16 mouse cellular contexts compared by ENCODE assay signal in the genomic region with DNA sequence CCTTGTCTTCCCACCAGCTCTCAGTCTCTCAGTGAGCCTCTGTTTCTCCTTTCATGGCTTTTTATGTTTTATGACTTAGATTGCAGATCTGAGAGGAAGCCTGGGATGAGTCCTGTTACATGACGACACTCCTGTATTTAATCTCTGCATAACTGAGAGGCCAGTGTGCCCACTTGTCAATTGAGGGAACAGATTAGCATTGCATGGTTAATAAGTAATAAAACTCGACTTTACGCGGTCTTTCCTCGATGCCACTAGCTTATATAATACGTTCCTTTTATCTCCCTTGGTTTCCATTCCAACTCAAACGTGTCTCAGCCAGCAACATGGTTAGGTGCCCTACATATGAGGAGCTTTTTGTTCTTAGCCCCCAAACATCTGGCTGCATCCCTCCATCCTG. TPM values are rescaled to one million over a fixed set of nuclear protein-coding genes. Genes with fewer than 3 reads are reported as not detected.
DNase-seq lines count a peak whose midpoint lies in the region; ATAC-seq and TF ChIP-seq lines count a peak whose summit lies in the region.
"Had no signal": no experiment of that assay in that cellular context is flagged by ENCODE, and none has a peak within 500 bp of the region (broad histone marks: within the 10 kb centered on the region; RNA-seq: fewer than 3 reads in every experiment).

No protein-coding gene starts in this region.

- no peaks in the 10 kb centered on the region for H3K36me3 ChIP-seq in heart, embryonic 14.5 days (ENCODE audit: control insufficient read depth, insufficient read depth, low read length)
- H3K36me3 ChIP-seq in liver, adult 2 months (ENCODE audit: control insufficient read depth, insufficient read depth, low read length) = no peaks in the 10 kb centered on the region
- no peaks in the 10 kb centered on the region for H3K36me3 ChIP-seq in liver, embryonic 11.5 days (ENCODE audit: control insufficient read depth, insufficient read depth, low read length)
- no peaks in the 10 kb centered on the region for H3K36me3 ChIP-seq in intestine, embryonic 16.5 days (ENCODE audit: control insufficient read depth, insufficient read depth, low read length)
- H3K36me3 ChIP-seq in stomach, embryonic 15.5 days = no peaks in the 10 kb centered on the region
- H3K36me3 ChIP-seq: forebrain, embryonic 15.5 days; hindbrain, embryonic 13.5 days; liver, embryonic 15.5 days; midbrain, embryonic 12.5 days had no signal

- no peak for DNase-seq in heart, postnatal 4 days
- DNase-seq in liver, adult 2 months (ENCODE audit: extremely low read depth, low read depth, low spot score) = peak; percentile 59
- DNase-seq in liver, embryonic 11.5 days (ENCODE audit: low spot score) = no peak
- no peak for DNase-seq in adrenal gland, adult (ENCODE audit: inconsistent age in 2 of 2, low spot score in 1 of 2)
- DNase-seq: cerebellum, adult 11 months; gastrocnemius, postnatal 10 days; kidney, postnatal 36 days; right cerebral cortex, postnatal 25 days had no signal

- H3K27me3 ChIP-seq in heart, embryonic 14.5 days (ENCODE audit: control insufficient read depth, insufficient read depth, low read length) = no peaks in the 10 kb centered on the region
- H3K27me3 ChIP-seq in liver, adult 2 months (ENCODE audit: control insufficient read depth, insufficient read depth, low read length) = no peaks in the 10 kb centered on the region
- 0 out of 2 replicates have a peak, but pooled peaks cover 3% of the 10 kb centered on the region for H3K27me3 ChIP-seq in liver, embryonic 11.5 days (replicated peaks; ENCODE audit: control insufficient read depth, insufficient read depth, low read length)
- no peaks in the 10 kb centered on the region for H3K27me3 ChIP-seq in intestine, embryonic 16.5 days (replicated peaks; ENCODE audit: control insufficient read depth, insufficient read depth, low read length)
- no peaks in the 10 kb centered on the region for H3K27me3 ChIP-seq in stomach, embryonic 15.5 days (replicated peaks)
- H3K27me3 ChIP-seq: CH12.LX; forebrain, embryonic 15.5 days; liver, embryonic 15.5 days had no signal

- no peaks in the 10 kb centered on the region for H3K9me3 ChIP-seq in heart, embryonic 14.5 days (ENCODE audit: control insufficient read depth, low read length)
- no peaks in the 10 kb centered on the region for H3K9me3 ChIP-seq in liver, embryonic 11.5 days (ENCODE audit: control insufficient read depth, low read length)
- no peaks in the 10 kb centered on the region for H3K9me3 ChIP-seq in intestine, embryonic 16.5 days (ENCODE audit: control insufficient read depth, low read length)
- H3K9me3 ChIP-seq in stomach, embryonic 15.5 days = no peaks in the 10 kb centered on the region
- H3K9me3 ChIP-seq: forebrain, embryonic 15.5 days; hindbrain, embryonic 13.5 days; liver, embryonic 15.5 days; midbrain, embryonic 12.5 days had no signal

- H3K4me2 ChIP-seq in heart, embryonic 14.5 days (ENCODE audit: low read length) = peak overlapping the region; percentile 30
- H3K4me2 ChIP-seq in liver, embryonic 11.5 days = no peak overlapping the region
- 0 out of 2 replicates have a peak overlapping the region, but pooled peaks have one; percentile 6 for H3K4me2 ChIP-seq in intestine, embryonic 16.5 days (ENCODE audit: low read depth, low read length)
- no peak overlapping the region for H3K4me2 ChIP-seq in stomach, embryonic 15.5 days
- H3K4me2 ChIP-seq: forebrain, embryonic 15.5 days; hindbrain, embryonic 13.5 days; liver, embryonic 15.5 days; midbrain, embryonic 12.5 days had no signal

- H3K4me1 ChIP-seq in heart, embryonic 14.5 days (ENCODE audit: control insufficient read depth in 2 of 2, insufficient read depth in 2 of 2, low read length in 2 of 2) = peaks cover 51 to 65% of the 10 kb centered on the region in 2 experiments
- peaks cover 27% of the 10 kb centered on the region for H3K4me1 ChIP-seq in liver, adult 2 months (ENCODE audit: control insufficient read depth, insufficient read depth, low read length)
- peaks cover 19% of the 10 kb centered on the region for H3K4me1 ChIP-seq in liver, embryonic 11.5 days (replicated peaks; ENCODE audit: control insufficient read depth, insufficient read depth, low read length)
- peaks cover 42% of the 10 kb centered on the region for H3K4me1 ChIP-seq in intestine, embryonic 16.5 days (ENCODE audit: control insufficient read depth, insufficient read depth, low read length)
- peaks cover 29% of the 10 kb centered on the region for H3K4me1 ChIP-seq in stomach, embryonic 15.5 days

- H3K4me3 ChIP-seq in heart, embryonic 14.5 days (ENCODE audit: control insufficient read depth in 1 of 2, insufficient read depth in 1 of 2, low read depth in 1 of 2, low read length in 2 of 2) = no peak overlapping the region
- no peak overlapping the region for H3K4me3 ChIP-seq in liver, adult 2 months (ENCODE audit: insufficient read depth, low read depth, low read length)
- no peak overlapping the region for H3K4me3 ChIP-seq in liver, embryonic 11.5 days (ENCODE audit: low read depth, low read length)
- H3K4me3 ChIP-seq in intestine, embryonic 16.5 days (ENCODE audit: low read length) = no peak overlapping the region
- H3K4me3 ChIP-seq in stomach, embryonic 15.5 days (replicated peaks) = no peak overlapping the region
- H3K4me3 ChIP-seq: forebrain, embryonic 15.5 days; hindbrain, embryonic 13.5 days; liver, embryonic 15.5 days; midbrain, embryonic 12.5 days had no signal

- WGBS in heart, embryonic 14.5 days = 52% methylated on average over 7 of the region's 7 CpGs
- 26% methylated on average over 7 of the region's 7 CpGs for WGBS in liver, adult 2 months
- WGBS in liver, embryonic 11.5 days = 59% methylated on average over 7 of the region's 7 CpGs
- 43% methylated on average over 7 of the region's 7 CpGs for WGBS in intestine, embryonic 16.5 days
- WGBS in stomach, embryonic 15.5 days = 56% methylated on average over 7 of the region's 7 CpGs

- TF ChIP-seq CTCF in liver, adult 2 months (IDR thresholded peaks at IDR 0.05; ENCODE audit: low read depth, low read length) = no peak

- peak overlapping the region; percentile 69 to 99 for H3K27ac ChIP-seq in heart, embryonic 14.5 days (replicated peaks in 1 of 2; ENCODE audit: control insufficient read depth in 1 of 2, insufficient read depth in 1 of 2, low read depth in 2 of 2, low read length in 2 of 2)
- H3K27ac ChIP-seq in liver, adult 2 months (replicated peaks; ENCODE audit: insufficient read depth, low read depth, low read length) = peak overlapping the region; percentile 64
- H3K27ac ChIP-seq in liver, embryonic 11.5 days (ENCODE audit: low read depth, low read length) = no peak overlapping the region
- H3K27ac ChIP-seq in intestine, embryonic 16.5 days (ENCODE audit: low read length) = peak overlapping the region; percentile 65
- H3K27ac ChIP-seq in stomach, embryonic 15.5 days = 0 out of 2 replicates have a peak overlapping the region, but pooled peaks have one; percentile 12
- H3K27ac ChIP-seq: forebrain, embryonic 15.5 days; hindbrain, embryonic 13.5 days; liver, embryonic 15.5 days; midbrain, embryonic 12.5 days had no signal

- peak overlapping the region; percentile 4; the same call in 1 of the 2 replicates for H3K9ac ChIP-seq in heart, embryonic 14.5 days (ENCODE audit: low read length)
- no peak overlapping the region for H3K9ac ChIP-seq in liver, adult 2 months (ENCODE audit: low read depth, low read length)
- H3K9ac ChIP-seq in liver, embryonic 11.5 days (ENCODE audit: low read depth, low read length) = no peak overlapping the region
- no peak overlapping the region for H3K9ac ChIP-seq in intestine, embryonic 16.5 days (ENCODE audit: low read depth, low read length)
- H3K9ac ChIP-seq in stomach, embryonic 15.5 days = no peak overlapping the region
- H3K9ac ChIP-seq: forebrain, embryonic 15.5 days; hindbrain, embryonic 13.5 days; liver, embryonic 15.5 days; midbrain, embryonic 12.5 days had no signal

- no peak for TF ChIP-seq POLR2A in liver, adult 2 months (IDR thresholded peaks at IDR 0.05; ENCODE audit: extremely low read depth, insufficient read depth, low read length)

- no peak for ATAC-seq in heart, embryonic 14.5 days (ENCODE audit: insufficient number of reproducible peaks, insufficient read depth, low FRiP score, low read depth)
- no peak for ATAC-seq in liver, embryonic 11.5 days (replicated peaks; ENCODE audit: low FRiP score)
- ATAC-seq in intestine, embryonic 16.5 days = peak; percentile 56
- no peak for ATAC-seq in stomach, embryonic 15.5 days (ENCODE audit: insufficient read depth, low FRiP score, low read depth)
- ATAC-seq: forebrain, embryonic 15.5 days had no signal

- no peaks in the 10 kb centered on the region for H3K79me2 ChIP-seq in liver, adult 2 months (ENCODE audit: control insufficient read depth, insufficient read depth, low read length)

RNA-seq across cellular contexts. Expression of a gene that starts 5.6 kb away (rescaled TPM):
- 20.8 and 27.3 TPM in 2 replicates for polyA plus RNA-seq in heart, embryonic 14.5 days (2014; fragmentation: Nextera tagmentation; extraction: Ambion mirVana)
- total RNA-seq in heart, postnatal 4 days (2021) = 10 to 100 TPM; 39.7 to 42.5 TPM
- total RNA-seq in liver, adult 2 months (2014; rRNA removed) = 0.92 and 0.94 TPM in 2 replicates
- polyA plus RNA-seq in liver, adult 2 months (2012; rRNA removed) = 0.91 and 1.6 TPM in 2 replicates
- polyA plus RNA-seq in liver, embryonic 11.5 days (2014; fragmentation: Nextera tagmentation; extraction: Ambion mirVana) = 9.4 and 9.9 TPM in 2 replicates
- 16.0 and 16.2 TPM in 2 replicates for polyA plus RNA-seq in intestine, embryonic 16.5 days (2015; fragmentation: Nextera tagmentation; extraction: Ambion mirVana)
- polyA plus RNA-seq in stomach, embryonic 15.5 days (2015; fragmentation: Nextera tagmentation; extraction: Ambion mirVana) = 14.5 and 16.7 TPM in 2 replicates

RNA-seq across cellular contexts. Expression of a gene that starts 7.2 kb away (rescaled TPM):
- 86.8 and 93.7 TPM in 2 replicates for polyA plus RNA-seq in heart, embryonic 14.5 days (2014; fragmentation: Nextera tagmentation; extraction: Ambion mirVana)
- 100 to 1,000 TPM in 1 of 2 experiments, 10 to 100 TPM in 1; 97.8 to 105 TPM for total RNA-seq in heart, postnatal 4 days (2021)
- total RNA-seq in liver, adult 2 months (2014; rRNA removed) = 18.0 and 19.5 TPM in 2 replicates
- polyA plus RNA-seq in liver, adult 2 months (2012; rRNA removed) = 19.6 and 26.7 TPM in 2 replicates
- 59.3 and 67.8 TPM in 2 replicates for polyA plus RNA-seq in liver, embryonic 11.5 days (2014; fragmentation: Nextera tagmentation; extraction: Ambion mirVana)
- polyA plus RNA-seq in intestine, embryonic 16.5 days (2015; fragmentation: Nextera tagmentation; extraction: Ambion mirVana) = 56.9 and 58.5 TPM in 2 replicates
- 45.3 and 46.0 TPM in 2 replicates for polyA plus RNA-seq in stomach, embryonic 15.5 days (2015; fragmentation: Nextera tagmentation; extraction: Ambion mirVana)

RNA-seq across cellular contexts. Expression of a gene that starts 22.3 kb away (rescaled TPM):
- polyA plus RNA-seq in heart, embryonic 14.5 days (2014; fragmentation: Nextera tagmentation; extraction: Ambion mirVana) = 673 and 698 TPM in 2 replicates
- 100 to 1,000 TPM; 908 to 913 TPM for total RNA-seq in heart, postnatal 4 days (2021)
- 37.5 and 67.3 TPM in 2 replicates for total RNA-seq in liver, adult 2 months (2014; rRNA removed)
- 56.4 and 62.2 TPM in 2 replicates for polyA plus RNA-seq in liver, adult 2 months (2012; rRNA removed)
- polyA plus RNA-seq in liver, embryonic 11.5 days (2014; fragmentation: Nextera tagmentation; extraction: Ambion mirVana) = 843 and 854 TPM in 2 replicates
- polyA plus RNA-seq in intestine, embryonic 16.5 days (2015; fragmentation: Nextera tagmentation; extraction: Ambion mirVana) = 559 and 622 TPM in 2 replicates
- 762 and 772 TPM in 2 replicates for polyA plus RNA-seq in stomach, embryonic 15.5 days (2015; fragmentation: Nextera tagmentation; extraction: Ambion mirVana)

RNA-seq across cellular contexts. Expression of a gene that starts 25.5 kb away (rescaled TPM):
- 15.3 and 16.1 TPM in 2 replicates for polyA plus RNA-seq in heart, embryonic 14.5 days (2014; fragmentation: Nextera tagmentation; extraction: Ambion mirVana)
- 10 to 100 TPM; 37.9 to 40.6 TPM for total RNA-seq in heart, postnatal 4 days (2021)
- 3.0 and 3.5 TPM in 2 replicates for total RNA-seq in liver, adult 2 months (2014; rRNA removed)
- 1.7 and 2.4 TPM in 2 replicates for polyA plus RNA-seq in liver, adult 2 months (2012; rRNA removed)
- polyA plus RNA-seq in liver, embryonic 11.5 days (2014; fragmentation: Nextera tagmentation; extraction: Ambion mirVana) = 19.6 and 23.3 TPM in 2 replicates
- polyA plus RNA-seq in intestine, embryonic 16.5 days (2015; fragmentation: Nextera tagmentation; extraction: Ambion mirVana) = 10.0 and 11.8 TPM in 2 replicates
- 15.2 and 19.7 TPM in 2 replicates for polyA plus RNA-seq in stomach, embryonic 15.5 days (2015; fragmentation: Nextera tagmentation; extraction: Ambion mirVana)

RNA-seq across cellular contexts. Expression of a gene that starts 45.3 kb away (rescaled TPM):
- 44.0 and 44.9 TPM in 2 replicates for polyA plus RNA-seq in heart, embryonic 14.5 days (2014; fragmentation: Nextera tagmentation; extraction: Ambion mirVana)
- 10 to 100 TPM; 26.3 to 32.2 TPM for total RNA-seq in heart, postnatal 4 days (2021)
- 0.18 and 2.4 TPM in 2 replicates for total RNA-seq in liver, adult 2 months (2014; rRNA removed)
- 1.4 and 2.4 TPM in 2 replicates for polyA plus RNA-seq in liver, adult 2 months (2012; rRNA removed)
- 40.9 and 45.4 TPM in 2 replicates for polyA plus RNA-seq in liver, embryonic 11.5 days (2014; fragmentation: Nextera tagmentation; extraction: Ambion mirVana)
- 47.7 and 51.7 TPM in 2 replicates for polyA plus RNA-seq in intestine, embryonic 16.5 days (2015; fragmentation: Nextera tagmentation; extraction: Ambion mirVana)
- polyA plus RNA-seq in stomach, embryonic 15.5 days (2015; fragmentation: Nextera tagmentation; extraction: Ambion mirVana) = 54.0 and 54.7 TPM in 2 replicates

Comparison
In these comparisons a context has a peak if more than half of its experiments do, and no peak if none do; other contexts are left out.
1. H3K4me2 ChIP-seq: peak in heart, embryonic 14.5 days (single experiment) and intestine, embryonic 16.5 days (single experiment); none in liver, embryonic 11.5 days (single experiment) and stomach, embryonic 15.5 days (single experiment).